Mouse (Mus musculus) heart, embryonic 14.5 days (tissue): ENCODE measurements around the gene Zyx. TPM values are rescaled to one million over a fixed set of nuclear protein-coding genes. Genes with fewer than 3 reads are reported as not detected.

Experiments
- ATAC-seq: fragments of 200-750 bp; cut with Nextera tagmentation; 2 replicates; pipeline ENCODE4 v1.8.0; 2017; ENCODE audit warnings: low read depth, moderate TSS enrichment; ENCODE audit not compliant: insufficient number of reproducible peaks, insufficient read depth, low FRiP score
- H3K27ac ChIP-seq, 2 experiments: fragments of 200-500 bp in 1 of 2; fragments of 300-500 bp in 1 of 2; sonication (generic) in 1 of 2; replicated peaks in 1 of 2; 2 replicates each; pipeline ENCODE4 v1.5.1; 2012 to 2014; ENCODE audit warnings: low read depth in 2 of 2, low read length in 2 of 2, control low read depth in 1 of 2, mild to moderate bottlenecking in 1 of 2, mixed read lengths in 1 of 2; ENCODE audit not compliant: control insufficient read depth in 1 of 2, insufficient read depth in 1 of 2
- H3K27me3 ChIP-seq: fragments of 300-500 bp; sonication (generic); 2 replicates; pipeline ENCODE4 v1.6.1; 2014; ENCODE audit warnings: mild to moderate bottlenecking, low read length, control low read depth; ENCODE audit not compliant: control insufficient read depth, insufficient read depth
- H3K36me3 ChIP-seq: fragments of 300-500 bp; sonication (generic); 2 replicates; pipeline ENCODE4 v1.6.1; 2014; ENCODE audit warnings: mild to moderate bottlenecking, control low read depth, low read length, mixed read lengths; ENCODE audit not compliant: control insufficient read depth, insufficient read depth
- H3K4me1 ChIP-seq, 2 experiments: fragments of 200-500 bp in 1 of 2; fragments of 300-500 bp in 1 of 2; sonication (generic) in 1 of 2; 2 replicates each; pipeline ENCODE4 v1.6.1; 2012 to 2014; ENCODE audit warnings: low read length in 2 of 2, control low read depth in 1 of 2, mixed read lengths in 1 of 2; ENCODE audit not compliant: control insufficient read depth in 2 of 2, insufficient read depth in 2 of 2
- H3K4me2 ChIP-seq: fragments of 300-500 bp; sonication (generic); 2 replicates; pipeline ENCODE4 v1.6.1; 2014; ENCODE audit warnings: mild to moderate bottlenecking, low read length
- H3K4me3 ChIP-seq, 2 experiments: fragments of 200-500 bp in 1 of 2; fragments of 300-500 bp in 1 of 2; sonication (generic) in 1 of 2; 2 replicates each; pipeline ENCODE4 v1.5.1; 2012 to 2014; ENCODE audit warnings: low read length in 2 of 2, mild to moderate bottlenecking in 2 of 2, control low read depth in 1 of 2, low read depth in 1 of 2, moderate library complexity in 1 of 2; ENCODE audit not compliant: control insufficient read depth in 1 of 2, insufficient read depth in 1 of 2
- H3K9ac ChIP-seq: fragments of 300-500 bp; sonication (generic); 2 replicates; pipeline ENCODE4 v1.6.1; 2014; ENCODE audit warnings: mild to moderate bottlenecking, low read length
- H3K9me3 ChIP-seq: fragments of 300-500 bp; sonication (generic); 2 replicates; pipeline ENCODE4 v1.6.1; 2016; ENCODE audit warnings: low read length, control low read depth; ENCODE audit not compliant: control insufficient read depth
- WGBS: fragments of 180-500 bp; shearing (Covaris S2); extraction: QIAGEN DNeasy Blood & Tissue Kit; methylation state at CpG from one replicate; pipeline ENCODE4 v1.1.7; 2014; 5-methylcytosine and 5-hydroxymethylcytosine counted together
- polyA plus RNA-seq: library from polyadenylated mRNA; unstranded; fragments of >200 nt; fragmentation: Nextera tagmentation; extraction: Ambion mirVana; gene quantifications from 2 replicates; pipeline ENCODE4 v1.2.1, GENCODE M21; 2014

Gene Zyx
- polyA plus RNA-seq, 1 experiment from 2014 or later = 173 TPM

- 77% methylated on average over 5 of the region's 5 CpGs for WGBS
- Histone ChIP-seq H3K27me3 (no peaks in the 10 kb centered on the region), H3K4me1 (peaks cover 18 to 47% of the 10 kb centered on the region in 2 experiments), H3K27ac (no peak overlapping the region), H3K9ac (no peak overlapping the region), H3K4me3 (no peak overlapping the region), H3K4me2 (no peak overlapping the region), H3K36me3 (no peaks in the 10 kb centered on the region), H3K9me3 (no peaks in the 10 kb centered on the region)
- no peak for ATAC-seq
Observed at GRCm38 (mm10) chr6:42377280-42377679, 27.9 kb downstream of the Zyx start.

GRCm38 (mm10) chr6:42379551-42379950, 30.1 kb downstream of the Zyx start:
- WGBS = 46% methylated on average over 3 of the region's 3 CpGs
- H3K27me3 ChIP-seq = no peaks in the 10 kb centered on the region

GRCm38 (mm10) chr6:42380416-42381144, 31.1 kb downstream of the Zyx start:
- H3K9ac ChIP-seq = 0 out of 2 replicates have a peak overlapping the region, but pooled peaks have one; percentile 16
- H3K9me3 ChIP-seq = no peaks in the 10 kb centered on the region
- H3K36me3 ChIP-seq = no peaks in the 10 kb centered on the region
- peaks cover 6 to 31% of the 10 kb centered on the region in 2 experiments for H3K4me1 ChIP-seq
- ATAC-seq = no peak
- H3K27ac ChIP-seq = peak overlapping the region in 1 of 2 experiments; percentile 82; a peak in 1 of 4 replicates
- no peaks in the 10 kb centered on the region for H3K27me3 ChIP-seq
- H3K4me3 ChIP-seq = no peak overlapping the region
- no peak overlapping the region for H3K4me2 ChIP-seq
- 20% methylated on average over 8 of the region's 8 CpGs for WGBS

More at GRCm38 (mm10) chr6:42379551-42379950, 30.1 kb downstream of the Zyx start:
- Histone ChIP-seq H3K36me3 (no peaks in the 10 kb centered on the region), H3K27ac (no peak overlapping the region), H3K4me1 (peaks cover 12 to 41% of the 10 kb centered on the region in 2 experiments), H3K9me3 (no peaks in the 10 kb centered on the region), H3K9ac (no peak overlapping the region), H3K4me3 (no peak overlapping the region), H3K4me2 (no peak overlapping the region)
- no peak for ATAC-seq

- Histone ChIP-seq H3K27ac (peak overlapping the region in 1 of 2 experiments; percentile 82; a peak in 2 of 4 replicates), H3K4me3 (no peak overlapping the region), H3K27me3 (no peaks in the 10 kb centered on the region), H3K36me3 (no peaks in the 10 kb centered on the region), H3K4me1 (peaks cover 4 to 24% of the 10 kb centered on the region in 2 experiments), H3K4me2 (no peak overlapping the region), H3K9ac (0 out of 2 replicates have a peak overlapping the region, but pooled peaks have one; percentile 16), H3K9me3 (no peaks in the 10 kb centered on the region)
- no peak for ATAC-seq
- 59% methylated on average over 2 of the region's 2 CpGs for WGBS
Observed at GRCm38 (mm10) chr6:42381221-42381620, 31.8 kb downstream of the Zyx start.

GRCm38 (mm10) chr6:42381916-42382381, 32.5 kb downstream of the Zyx start:
- H3K4me2 ChIP-seq = no peak overlapping the region
- H3K9ac ChIP-seq = 0 out of 2 replicates have a peak overlapping the region, but pooled peaks have one; percentile 16
- no peak overlapping the region for H3K4me3 ChIP-seq
- WGBS = 35% methylated on average over 9 of the region's 9 CpGs
- no peaks in the 10 kb centered on the region for H3K27me3 ChIP-seq
- no peaks in the 10 kb centered on the region for H3K9me3 ChIP-seq
- ATAC-seq = peak; percentile 61; the same call in 1 of the 2 replicates
- no peaks in the 10 kb centered on the region for H3K36me3 ChIP-seq
- peaks cover 4 to 19% of the 10 kb centered on the region in 2 experiments for H3K4me1 ChIP-seq
- H3K27ac ChIP-seq = peak overlapping the region; percentile 79 to 82

GRCm38 (mm10) chr6:42383360-42383759, 33.9 kb downstream of the Zyx start:
- no peak overlapping the region for H3K4me2 ChIP-seq
- H3K4me1 ChIP-seq = peaks cover 4 to 19% of the 10 kb centered on the region in 2 experiments
- 0 out of 4 replicates have a peak overlapping the region, but pooled peaks of 1 of the 2 experiments have one; percentile 3 for H3K27ac ChIP-seq
- H3K9ac ChIP-seq = no peak overlapping the region
- WGBS = 88% methylated on average over 5 of the region's 5 CpGs
- H3K27me3 ChIP-seq = no peaks in the 10 kb centered on the region
- H3K4me3 ChIP-seq = no peak overlapping the region
- no peak for ATAC-seq
- H3K9me3 ChIP-seq = no peaks in the 10 kb centered on the region
- H3K36me3 ChIP-seq = no peaks in the 10 kb centered on the region

GRCm38 (mm10) chr6:42385635-42386034, 36.2 kb downstream of the Zyx start:
- no peak for ATAC-seq
- WGBS = 70% methylated on average over 4 of the region's 4 CpGs

More at GRCm38 (mm10) chr6:42385635-42386034, 36.2 kb downstream of the Zyx start:
- peaks cover 4 to 24% of the 10 kb centered on the region in 2 experiments for H3K4me1 ChIP-seq
- no peak overlapping the region for H3K9ac ChIP-seq
- H3K4me2 ChIP-seq = no peak overlapping the region
- H3K36me3 ChIP-seq = no peaks in the 10 kb centered on the region
- no peaks in the 10 kb centered on the region for H3K9me3 ChIP-seq
- no peak overlapping the region for H3K27ac ChIP-seq
- no peak overlapping the region for H3K4me3 ChIP-seq
- H3K27me3 ChIP-seq = no peaks in the 10 kb centered on the region
